Mouse (Mus musculus): Measurements from ENCODE around the gene Olfr73. TPM values are rescaled to one million over a fixed set of nuclear protein-coding genes. Genes with fewer than 3 reads are reported as not detected.
"Not testable (repeated sequence)": the region's sequence is repeated elsewhere in the genome, so short reads cannot be mapped to it uniquely, and the experiment has no call there.

Olfr73 gene
- total RNA-seq (2021): not detected

- no peak for DNase-seq
- intact Hi-C loops (cut with DNase I): no loop called here
Measured at GRCm38 (mm10) chr2:88037599-88037998, at the start of gene Olfr73. TSS of gene Olfr73 (minus strand) at chr2:88037699.

- intact Hi-C loops (cut with DNase I): no loop called here
- no peak for DNase-seq
Measured at GRCm38 (mm10) chr2:88071730-88072129, 34.2 kb upstream of the Olfr73 start, which contains the start of gene Olfr1163. TSS of gene Olfr1163 (minus strand) at chr2:88071830.

- DNase-seq: no peak
- intact Hi-C loops (cut with DNase I): no loop called here
Measured at GRCm38 (mm10) chr2:88063587-88063986, 26.1 kb upstream of the Olfr73 start.

- DNase-seq: no peak
- intact Hi-C loops (cut with DNase I): no loop called here
Measured at GRCm38 (mm10) chr2:88051029-88051428, 13.5 kb upstream of the Olfr73 start, which contains the start of gene Olfr1162. TSS of gene Olfr1162 (minus strand) at chr2:88051129.

- DNase-seq; intact Hi-C loops (cut with DNase I): not testable (repeated sequence)
Measured at GRCm38 (mm10) chr2:88022474-88022873, 15.0 kb downstream of the Olfr73 start, which contains the start of gene Olfr1161. TSS of gene Olfr1161 (plus strand) at chr2:88022774.

GRCm38 (mm10) chr2:88007515-88008318, 29.8 kb downstream of the Olfr73 start, which contains the start of gene Olfr1160:
TSS of gene Olfr1160 (minus strand) at chr2:88008268.
- intact Hi-C loops (cut with DNase I): no loop called here

GRCm38 (mm10) chr2:87989813-87990212, 47.7 kb downstream of the Olfr73 start, which contains the start of gene Olfr1158:
TSS of gene Olfr1158 (plus strand) at chr2:87990113.
- intact Hi-C loops (cut with DNase I): no loop called here
- DNase-seq: no peak

More at GRCm38 (mm10) chr2:88007515-88008318, 29.8 kb downstream of the Olfr73 start, which contains the start of gene Olfr1160:
- no peak for DNase-seq

Other genes with a start within 250 kb of the Olfr73 start
- not detected for gene Olfr1143, start 237.1 kb downstream of the Olfr73 start, total RNA-seq (2021)
- gene Olfr1145, start 227.9 kb downstream of the Olfr73 start, total RNA-seq (2021): not detected
- not detected for gene Olfr1148, start 207.2 kb downstream of the Olfr73 start, total RNA-seq (2021)
- not detected for gene Olfr1150-ps1, start 193.7 kb downstream of the Olfr73 start, total RNA-seq (2021)
- gene Olfr1151, start 181.8 kb downstream of the Olfr73 start, total RNA-seq (2021): not detected
- not detected for gene Olfr1152, start 171.2 kb downstream of the Olfr73 start, total RNA-seq (2021)
- gene Olfr1153, start 142.7 kb downstream of the Olfr73 start, total RNA-seq (2021): not detected
- gene Olfr1154, start 132.5 kb downstream of the Olfr73 start, total RNA-seq (2021): not detected
- gene Olfr1155, start 92.6 kb downstream of the Olfr73 start, total RNA-seq (2021): not detected
- gene Olfr1156, start 84.6 kb downstream of the Olfr73 start, total RNA-seq (2021): under 1 TPM in 1 of 2 experiments, not detected in 1; 0.14 TPM
- gene Olfr1157, start 69.4 kb downstream of the Olfr73 start, total RNA-seq (2021): not detected
- not detected for gene Olfr74, start 63.0 kb downstream of the Olfr73 start, total RNA-seq (2021)
- gene Olfr1158, start 47.6 kb downstream of the Olfr73 start, total RNA-seq (2021): not detected
- gene Olfr1160, start 29.4 kb downstream of the Olfr73 start, total RNA-seq (2021): not detected
- gene Olfr1161, start 14.9 kb downstream of the Olfr73 start, total RNA-seq (2021): not detected
- not detected for gene Olfr1162, start 13.4 kb upstream of the Olfr73 start, total RNA-seq (2021)
- gene Olfr1163, start 34.1 kb upstream of the Olfr73 start, total RNA-seq (2021): not detected
- not detected for gene Olfr1164, start 56.3 kb upstream of the Olfr73 start, total RNA-seq (2021)
- gene Olfr1166, start 90.6 kb upstream of the Olfr73 start, total RNA-seq (2021): not detected
- gene Olfr1167, start 117.5 kb upstream of the Olfr73 start, total RNA-seq (2021): not detected
- gene Olfr1168, start 144.2 kb upstream of the Olfr73 start, total RNA-seq (2021): not detected
- gene Olfr1170, start 190.6 kb upstream of the Olfr73 start, total RNA-seq (2021): not detected
- gene Olfr1173, start 242.2 kb upstream of the Olfr73 start, total RNA-seq (2021): under 1 TPM in 1 of 2 experiments, not detected in 1; 0.08 TPM